Mouse (Mus musculus) intestine, embryonic 16.5 days (tissue): ENCODE measurements at regions not wholly inside any gene's neighbourhood (a gene's known extent, or its start where the extent isn't known, plus 50 kb on each side); places are given as distances from the start of the nearest gene placed in this dataset.

Experiments
- ATAC-seq: fragments of 200-750 bp; cut with Nextera tagmentation; 2 replicates; pipeline ENCODE4 v1.8.0; 2017; ENCODE audit warnings: moderate TSS enrichment, moderate library complexity
- H3K27ac ChIP-seq: fragments of 300-500 bp; sonication (generic); 2 replicates; pipeline ENCODE4 v1.5.1; 2014; ENCODE audit warnings: mild to moderate bottlenecking, low read length
- H3K27me3 ChIP-seq: fragments of 300-500 bp; sonication (generic); replicated peaks from 2 replicates; pipeline ENCODE4 v1.6.1; 2014; ENCODE audit warnings: low read length, control low read depth, mixed read lengths; ENCODE audit not compliant: control insufficient read depth, insufficient read depth
- H3K36me3 ChIP-seq: fragments of 300-500 bp; sonication (generic); 2 replicates; pipeline ENCODE4 v1.6.1; 2014; ENCODE audit warnings: low read length, control low read depth; ENCODE audit not compliant: control insufficient read depth, insufficient read depth
- H3K4me1 ChIP-seq: fragments of 300-500 bp; sonication (generic); 2 replicates; pipeline ENCODE4 v1.6.1; 2014; ENCODE audit warnings: low read length, control low read depth, mixed read lengths; ENCODE audit not compliant: control insufficient read depth, insufficient read depth
- H3K4me2 ChIP-seq: fragments of 300-500 bp; sonication (generic); 2 replicates; pipeline ENCODE4 v1.6.1; 2014; ENCODE audit warnings: low read depth, low read length, control low read depth
- H3K4me3 ChIP-seq: fragments of 300-500 bp; sonication (generic); 2 replicates; pipeline ENCODE4 v1.5.1; 2014; ENCODE audit warnings: mild to moderate bottlenecking, low read length
- H3K9ac ChIP-seq: fragments of 300-500 bp; sonication (generic); 2 replicates; pipeline ENCODE4 v1.6.1; 2014; ENCODE audit warnings: low read depth, low read length
- H3K9me3 ChIP-seq: fragments of 300-500 bp; sonication (generic); 2 replicates; pipeline ENCODE4 v1.6.1; 2016; ENCODE audit warnings: low read length, control low read depth; ENCODE audit not compliant: control insufficient read depth
- WGBS: fragments of 180-500 bp; shearing (Covaris S2); extraction: QIAGEN DNeasy Blood & Tissue Kit; methylation state at CpG from one replicate; pipeline ENCODE4 v1.1.7; 2014; 5-methylcytosine and 5-hydroxymethylcytosine counted together

- Histone ChIP-seq H3K4me2 (no peak overlapping the region), H3K27me3 (no peaks in the 10 kb centered on the region), H3K9me3 (no peaks in the 10 kb centered on the region), H3K9ac (no peak overlapping the region), H3K27ac (no peak overlapping the region), H3K4me3 (no peak overlapping the region), H3K4me1 (no peaks in the 10 kb centered on the region), H3K36me3 (no peaks in the 10 kb centered on the region)
- 84% methylated on average over 12 of the region's 12 CpGs for WGBS
- no peak for ATAC-seq
These were observed 97.3 kb upstream of the Gdf10 start for GRCm38 (mm10) chr14:33826003-33826644.

- Histone ChIP-seq H3K4me3 (no peak overlapping the region), H3K27ac (no peak overlapping the region), H3K9me3 (no peaks in the 10 kb centered on the region), H3K36me3 (no peaks in the 10 kb centered on the region), H3K27me3 (no peaks in the 10 kb centered on the region), H3K4me2 (no peak overlapping the region), H3K9ac (no peak overlapping the region), H3K4me1 (peaks cover 5% of the 10 kb centered on the region; the same call in 1 of the 2 replicates)
- 46% methylated on average over 14 of the region's 14 CpGs for WGBS
- ATAC-seq = no peak; the same call in 1 of the 2 replicates
These were observed 90.6 kb upstream of the Gdf10 start for GRCm38 (mm10) chr14:33832650-33833319.

GRCm38 (mm10) chr14:33836341-33836740 lies 87.0 kb upstream of the Gdf10 start:
- H3K27me3 ChIP-seq = no peaks in the 10 kb centered on the region
- 64% methylated on average over 11 of the region's 11 CpGs for WGBS
- no peak overlapping the region for H3K4me3 ChIP-seq
- H3K4me1 ChIP-seq = peaks cover 5% of the 10 kb centered on the region; the same call in 1 of the 2 replicates
- H3K9me3 ChIP-seq = no peaks in the 10 kb centered on the region
- H3K36me3 ChIP-seq = no peaks in the 10 kb centered on the region
- no peak overlapping the region for H3K4me2 ChIP-seq
- ATAC-seq = no peak
- no peak overlapping the region for H3K9ac ChIP-seq
- no peak overlapping the region for H3K27ac ChIP-seq

- WGBS = 74% methylated on average over 6 of the region's 6 CpGs
- Histone ChIP-seq H3K27ac (no peak overlapping the region), H3K9ac (no peak overlapping the region), H3K4me1 (no peaks in the 10 kb centered on the region), H3K27me3 (no peaks in the 10 kb centered on the region), H3K4me2 (no peak overlapping the region), H3K36me3 (no peaks in the 10 kb centered on the region), H3K4me3 (no peak overlapping the region), H3K9me3 (no peaks in the 10 kb centered on the region)
- no peak for ATAC-seq
These were observed 81.6 kb upstream of the Gdf10 start for GRCm38 (mm10) chr14:33841821-33842220.

DNA sequence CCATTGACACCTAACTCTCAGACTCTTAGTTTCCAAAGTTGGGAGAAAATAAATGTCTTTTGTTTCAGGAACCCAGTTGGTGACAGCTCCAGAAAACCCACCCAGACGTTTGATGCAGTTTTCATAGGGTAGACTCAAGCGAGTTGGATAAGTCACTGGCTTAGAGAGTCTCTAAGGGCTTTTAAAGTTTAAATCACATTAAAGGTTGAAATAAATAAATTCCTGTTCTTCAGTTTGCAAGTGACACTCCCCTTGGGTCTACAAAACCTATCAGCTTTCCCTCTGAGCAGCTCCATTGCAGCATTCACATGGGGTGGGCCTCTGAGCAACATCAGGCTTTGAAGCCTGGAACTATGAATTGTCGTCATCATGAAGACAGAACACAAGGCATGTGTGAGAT lies 69.9 kb upstream of the Gdf10 start:
- no peak for ATAC-seq
- Histone ChIP-seq H3K27ac (no peak overlapping the region), H3K9ac (no peak overlapping the region), H3K4me3 (no peak overlapping the region), H3K9me3 (no peaks in the 10 kb centered on the region), H3K4me1 (no peaks in the 10 kb centered on the region), H3K4me2 (no peak overlapping the region), H3K36me3 (no peaks in the 10 kb centered on the region), H3K27me3 (no peaks in the 10 kb centered on the region)
- WGBS = 82% methylated on average over 3 of the region's 3 CpGs

GRCm38 (mm10) chr14:33854181-33854580 lies 69.2 kb upstream of the Gdf10 start:
- no peak overlapping the region for H3K4me2 ChIP-seq
- H3K27me3 ChIP-seq = no peaks in the 10 kb centered on the region
- H3K4me3 ChIP-seq = no peak overlapping the region
- no peak for ATAC-seq
- H3K4me1 ChIP-seq = no peaks in the 10 kb centered on the region
- H3K9ac ChIP-seq = no peak overlapping the region
- no peaks in the 10 kb centered on the region for H3K9me3 ChIP-seq
- WGBS = 89% methylated on average over 6 of the region's 6 CpGs
- no peak overlapping the region for H3K27ac ChIP-seq
- no peaks in the 10 kb centered on the region for H3K36me3 ChIP-seq

- Histone ChIP-seq H3K36me3 (no peaks in the 10 kb centered on the region), H3K9me3 (no peaks in the 10 kb centered on the region), H3K4me1 (no peaks in the 10 kb centered on the region), H3K4me3 (no peak overlapping the region), H3K27ac (no peak overlapping the region), H3K27me3 (no peaks in the 10 kb centered on the region), H3K4me2 (no peak overlapping the region), H3K9ac (no peak overlapping the region)
- no peak for ATAC-seq
- WGBS = 73% methylated on average over 6 of the region's 6 CpGs
These were observed 66.4 kb upstream of the Gdf10 start for GRCm38 (mm10) chr14:33856992-33857391.

DNA sequence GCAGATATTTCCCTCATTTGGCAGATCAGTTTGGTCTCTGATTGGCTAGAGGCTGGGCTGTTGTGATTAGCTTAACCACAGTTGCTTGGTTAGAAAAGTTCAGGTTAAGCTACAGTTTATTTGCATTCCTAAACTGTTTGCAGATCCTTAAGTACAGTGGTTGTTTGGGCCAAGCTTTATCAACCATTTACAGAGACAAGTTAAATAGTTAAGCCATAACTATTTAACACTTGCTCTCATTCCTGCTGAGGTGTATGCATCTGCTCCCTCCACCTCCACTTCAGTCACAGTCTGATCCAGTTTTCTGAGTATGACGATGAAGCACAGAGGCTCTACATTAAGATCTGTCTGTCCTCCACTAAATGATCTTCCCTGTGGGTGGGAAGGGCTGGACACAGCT lies 58.6 kb upstream of the Gdf10 start:
- no peak overlapping the region for H3K9ac ChIP-seq
- 73% methylated on average over 1 of the region's 1 CpGs for WGBS
- no peak overlapping the region for H3K27ac ChIP-seq

GRCm38 (mm10) chr14:33865746-33866145 lies 57.6 kb upstream of the Gdf10 start:
- H3K4me2 ChIP-seq = no peak overlapping the region
- no peak overlapping the region for H3K9ac ChIP-seq
- no peak overlapping the region for H3K4me3 ChIP-seq
- ATAC-seq = no peak
- 0 out of 2 replicates have a peak, but pooled peaks cover 4% of the 10 kb centered on the region for H3K9me3 ChIP-seq
- H3K4me1 ChIP-seq = no peaks in the 10 kb centered on the region
- H3K27ac ChIP-seq = no peak overlapping the region
- no peaks in the 10 kb centered on the region for H3K36me3 ChIP-seq
- no peaks in the 10 kb centered on the region for H3K27me3 ChIP-seq
- 85% methylated on average over 2 of the region's 2 CpGs for WGBS

More for the DNA sequence above, 58.6 kb upstream of the Gdf10 start:
- Histone ChIP-seq H3K4me1 (no peaks in the 10 kb centered on the region), H3K36me3 (no peaks in the 10 kb centered on the region), H3K9me3 (0 out of 2 replicates have a peak, but pooled peaks cover 4% of the 10 kb centered on the region), H3K4me2 (no peak overlapping the region), H3K4me3 (no peak overlapping the region), H3K27me3 (no peaks in the 10 kb centered on the region)
- ATAC-seq = no peak
